Mouse (Mus musculus): ENCODE results near the gene Ston1. TPM values are rescaled to one million over a fixed set of nuclear protein-coding genes. Genes with fewer than 3 reads are reported as not detected.

Ston1 gene
- polyA plus RNA-seq, 1 experiment, result 6.5 TPM

GRCm38 (mm10) chr17:88569807-88570540, 27.5 kb upstream of the Ston1 start:
- Histone ChIP-seq H3K27me3 (ENCODE audit: control insufficient read depth, insufficient read depth, low read length) (no peaks in the 10 kb centered on the region), H3K36me3 (ENCODE audit: control insufficient read depth, insufficient read depth, low read length) (peaks cover 59% of the 10 kb centered on the region), H3K27ac (ENCODE audit: control insufficient read depth, insufficient read depth, low read length) (no peak overlapping the region), H3K4me1 (replicated peaks; ENCODE audit: control insufficient read depth, insufficient read depth, low read length) (peaks cover 9% of the 10 kb centered on the region), H3K4me3 (ENCODE audit: control insufficient read depth, insufficient read depth, low read length) (no peak overlapping the region)
- no peak for DNase-seq
- 97% methylated on average over 10 of the region's 10 CpGs for WGBS
- no peak for TF ChIP-seq POLR2A (IDR thresholded peaks at IDR 0.05; ENCODE audit: control insufficient read depth, extremely low read depth, insufficient read depth, low read length, poor library complexity)
- TF ChIP-seq CTCF (IDR thresholded peaks at IDR 0.05; ENCODE audit: borderline replicate concordance, control insufficient read depth, extremely low read depth, insufficient read depth, low read length, poor library complexity), result no peak

GRCm38 (mm10) chr17:88570784-88571183, 26.7 kb upstream of the Ston1 start:
- TF ChIP-seq POLR2A (IDR thresholded peaks at IDR 0.05; ENCODE audit: control insufficient read depth, extremely low read depth, insufficient read depth, low read length, poor library complexity) (no peak), CTCF (IDR thresholded peaks at IDR 0.05; ENCODE audit: borderline replicate concordance, control insufficient read depth, extremely low read depth, insufficient read depth, low read length, poor library complexity) (no peak)
- 94% methylated on average over 11 of the region's 11 CpGs for WGBS
- H3K27ac ChIP-seq (ENCODE audit: control insufficient read depth, insufficient read depth, low read length), result no peak overlapping the region
- no peak for DNase-seq
- no peaks in the 10 kb centered on the region for H3K27me3 ChIP-seq (ENCODE audit: control insufficient read depth, insufficient read depth, low read length)
- peaks cover 7% of the 10 kb centered on the region for H3K4me1 ChIP-seq (replicated peaks; ENCODE audit: control insufficient read depth, insufficient read depth, low read length)
- peaks cover 59% of the 10 kb centered on the region for H3K36me3 ChIP-seq (ENCODE audit: control insufficient read depth, insufficient read depth, low read length)
- no peak overlapping the region for H3K4me3 ChIP-seq (ENCODE audit: control insufficient read depth, insufficient read depth, low read length)

- TF ChIP-seq POLR2A (IDR thresholded peaks at IDR 0.05; ENCODE audit: control insufficient read depth, extremely low read depth, insufficient read depth, low read length, poor library complexity) (no peak), CTCF (IDR thresholded peaks at IDR 0.05; ENCODE audit: borderline replicate concordance, control insufficient read depth, extremely low read depth, insufficient read depth, low read length, poor library complexity) (no peak)
- H3K4me3 ChIP-seq (ENCODE audit: control insufficient read depth, insufficient read depth, low read length), result no peak overlapping the region
- H3K4me1 ChIP-seq (replicated peaks; ENCODE audit: control insufficient read depth, insufficient read depth, low read length), result peaks cover 7% of the 10 kb centered on the region
- DNase-seq, result no peak
- H3K36me3 ChIP-seq (ENCODE audit: control insufficient read depth, insufficient read depth, low read length), result peaks cover 50% of the 10 kb centered on the region
- no peaks in the 10 kb centered on the region for H3K27me3 ChIP-seq (ENCODE audit: control insufficient read depth, insufficient read depth, low read length)
- H3K27ac ChIP-seq (ENCODE audit: control insufficient read depth, insufficient read depth, low read length), result peak overlapping the region; percentile 89
- WGBS, result 53% methylated on average over 5 of the region's 5 CpGs
Measured at GRCm38 (mm10) chr17:88574811-88575210, 22.7 kb upstream of the Ston1 start.

GRCm38 (mm10) chr17:88578522-88579242, 18.8 kb upstream of the Ston1 start:
- peaks cover 33% of the 10 kb centered on the region for H3K36me3 ChIP-seq (ENCODE audit: control insufficient read depth, insufficient read depth, low read length)
- no peak for DNase-seq
- TF ChIP-seq CTCF (IDR thresholded peaks at IDR 0.05; ENCODE audit: borderline replicate concordance, control insufficient read depth, extremely low read depth, insufficient read depth, low read length, poor library complexity), result no peak
- TF ChIP-seq POLR2A (IDR thresholded peaks at IDR 0.05; ENCODE audit: control insufficient read depth, extremely low read depth, insufficient read depth, low read length, poor library complexity), result no peak
- no peak overlapping the region for H3K4me3 ChIP-seq (ENCODE audit: control insufficient read depth, insufficient read depth, low read length)
- no peaks in the 10 kb centered on the region for H3K27me3 ChIP-seq (ENCODE audit: control insufficient read depth, insufficient read depth, low read length)
- H3K27ac ChIP-seq (ENCODE audit: control insufficient read depth, insufficient read depth, low read length), result no peak overlapping the region
- WGBS, result 97% methylated on average over 20 of the region's 20 CpGs
- peaks cover 24% of the 10 kb centered on the region for H3K4me1 ChIP-seq (replicated peaks; ENCODE audit: control insufficient read depth, insufficient read depth, low read length)

GRCm38 (mm10) chr17:88580556-88580955, 16.9 kb upstream of the Ston1 start:
- Histone ChIP-seq H3K4me3 (ENCODE audit: control insufficient read depth, insufficient read depth, low read length) (no peak overlapping the region), H3K36me3 (ENCODE audit: control insufficient read depth, insufficient read depth, low read length) (peaks cover 47% of the 10 kb centered on the region), H3K27me3 (ENCODE audit: control insufficient read depth, insufficient read depth, low read length) (no peaks in the 10 kb centered on the region), H3K4me1 (replicated peaks; ENCODE audit: control insufficient read depth, insufficient read depth, low read length) (peaks cover 17% of the 10 kb centered on the region), H3K27ac (ENCODE audit: control insufficient read depth, insufficient read depth, low read length) (peak overlapping the region; percentile 28)
- DNase-seq, result no peak
- TF ChIP-seq CTCF (IDR thresholded peaks at IDR 0.05; ENCODE audit: borderline replicate concordance, control insufficient read depth, extremely low read depth, insufficient read depth, low read length, poor library complexity), result no peak
- 98% methylated on average over 6 of the region's 6 CpGs for WGBS

- DNase-seq, result peak; percentile 59
- no peak for TF ChIP-seq POLR2A (IDR thresholded peaks at IDR 0.05; ENCODE audit: control insufficient read depth, extremely low read depth, insufficient read depth, low read length, poor library complexity)
- no peak for TF ChIP-seq CTCF (IDR thresholded peaks at IDR 0.05; ENCODE audit: borderline replicate concordance, control insufficient read depth, extremely low read depth, insufficient read depth, low read length, poor library complexity)
- WGBS, result 9% methylated on average over 6 of the region's 6 CpGs
- Histone ChIP-seq H3K27ac (ENCODE audit: control insufficient read depth, insufficient read depth, low read length) (peak overlapping the region; percentile 97), H3K4me3 (ENCODE audit: control insufficient read depth, insufficient read depth, low read length) (no peak overlapping the region), H3K36me3 (ENCODE audit: control insufficient read depth, insufficient read depth, low read length) (peaks cover 51% of the 10 kb centered on the region), H3K4me1 (replicated peaks; ENCODE audit: control insufficient read depth, insufficient read depth, low read length) (peaks cover 17% of the 10 kb centered on the region), H3K27me3 (ENCODE audit: control insufficient read depth, insufficient read depth, low read length) (no peaks in the 10 kb centered on the region)
Measured at GRCm38 (mm10) chr17:88581511-88582021, 15.9 kb upstream of the Ston1 start.
